Mouse (Mus musculus) thymus, adult 2 months (tissue): Measurements from ENCODE around the gene Olfr1373.
"Not testable (repeated sequence)": the region's sequence is repeated elsewhere in the genome, so short reads cannot be mapped to it uniquely, and the experiment has no call there.

Experiments used
- CTCF ChIP-seq: fragments of 200-500 bp; IDR thresholded peaks from 2 replicates; pipeline ENCODE4 v1.5.1; 2012; ENCODE audit warnings: mild to moderate bottlenecking, control low read depth, low read length, moderate library complexity, borderline replicate concordance; ENCODE audit not compliant: control insufficient read depth, poor library complexity, insufficient read depth; ENCODE audit errors: extremely low read depth
- POLR2A ChIP-seq: fragments of 200-500 bp; IDR thresholded peaks from 2 replicates; pipeline ENCODE4 v1.6.1; 2012; ENCODE audit warnings: mild to moderate bottlenecking, low read length, control low read depth, moderate library complexity; ENCODE audit not compliant: control insufficient read depth, poor library complexity, insufficient read depth; ENCODE audit errors: extremely low read depth

GRCm38 (mm10) chr11:52143675-52144074, 1.7 kb downstream of the Olfr1373 start:
- TF ChIP-seq CTCF, POLR2A: not testable (repeated sequence)
